Mouse (Mus musculus) hindbrain, embryonic 15.5 days (tissue): Measurements from ENCODE around the gene Pgap1. TPM values are rescaled to one million over a fixed set of nuclear protein-coding genes. Genes with fewer than 3 reads are reported as not detected.

Experiments used
- polyA plus RNA-seq: library from polyadenylated mRNA; unstranded; fragments of >200 nt; fragmentation: Nextera tagmentation; extraction: Ambion mirVana; gene quantifications from 2 replicates; pipeline ENCODE4 v1.2.1, GENCODE M21; 2015

The Pgap1 gene
- polyA plus RNA-seq, 1 experiment from 2014 or later, result 20.9 TPM

Other genes starting within 250 kb of the Pgap1 start
- 20.9 and 24.0 TPM in 2 replicates for gene Gtf3c3, start 118.7 kb downstream of the Pgap1 start, polyA plus RNA-seq